Mouse (Mus musculus) limb, embryonic 11.5 days (tissue): ENCODE results near the gene Sart3. TPM values are rescaled to one million over a fixed set of nuclear protein-coding genes. Genes with fewer than 3 reads are reported as not detected.
A peak's percentile ranks its signal among the peaks of the same experiment; 100 is the strongest.
"Not testable (repeated sequence)": the region's sequence is repeated elsewhere in the genome, so short reads cannot be mapped to it uniquely, and the experiment has no call there.

ENCODE experiments used
- ATAC-seq: fragments of 200-750 bp; cut with Nextera tagmentation; 2 replicates; pipeline ENCODE4 v1.8.0; 2017; ENCODE audit warnings: low read depth; ENCODE audit not compliant: insufficient number of reproducible peaks, low FRiP score, low TSS enrichment
- DNase-seq: peaks from one replicate; pipeline ENCODE4 v3.0.0-alpha.2; 2015; ENCODE audit warnings: low spot score
- H3K27ac ChIP-seq: fragments of 300-500 bp; sonication (generic); replicated peaks from 2 replicates; pipeline ENCODE4 v1.5.1; 2014; ENCODE audit warnings: low read depth, mild to moderate bottlenecking, low read length
- H3K27me3 ChIP-seq: fragments of 300-500 bp; sonication (generic); 2 replicates; pipeline ENCODE4 v1.6.1; 2014; ENCODE audit warnings: mild to moderate bottlenecking, low read length, mixed read lengths; ENCODE audit not compliant: control insufficient read depth, insufficient read depth
- H3K36me3 ChIP-seq: fragments of 300-500 bp; sonication (generic); 2 replicates; pipeline ENCODE4 v1.6.1; 2014; ENCODE audit warnings: mild to moderate bottlenecking, low read length, moderate library complexity, mixed read lengths; ENCODE audit not compliant: control insufficient read depth, insufficient read depth
- H3K4me1 ChIP-seq: fragments of 300-500 bp; sonication (generic); 2 replicates; pipeline ENCODE4 v1.6.1; 2014; ENCODE audit warnings: low read length, mixed read lengths; ENCODE audit not compliant: control insufficient read depth, insufficient read depth
- H3K4me2 ChIP-seq: fragments of 300-500 bp; sonication (generic); 2 replicates; pipeline ENCODE4 v1.6.1; 2014; ENCODE audit warnings: low read depth, mild to moderate bottlenecking, moderate library complexity; ENCODE audit not compliant: severe bottlenecking
- H3K4me3 ChIP-seq: fragments of 300-500 bp; sonication (generic); 2 replicates; pipeline ENCODE4 v1.5.1; 2014; ENCODE audit warnings: low read depth, low read length
- H3K9ac ChIP-seq: fragments of 300-500 bp; sonication (generic); 2 replicates; pipeline ENCODE4 v1.6.1; 2014; ENCODE audit warnings: mild to moderate bottlenecking, low read length
- H3K9me3 ChIP-seq: fragments of 300-500 bp; sonication (generic); 2 replicates; pipeline ENCODE4 v1.6.1; 2016; ENCODE audit warnings: low read length; ENCODE audit not compliant: control insufficient read depth
- WGBS: fragments of 180-500 bp; shearing (Covaris S2); extraction: QIAGEN DNeasy Blood & Tissue Kit; methylation state at CpG from one replicate; pipeline ENCODE4 v1.1.7; 2014; 5-methylcytosine and 5-hydroxymethylcytosine counted together
- polyA plus RNA-seq: library from polyadenylated mRNA; unstranded; fragments of >200 nt; fragmentation: Nextera tagmentation; extraction: Ambion mirVana; gene quantifications from 2 replicates; pipeline ENCODE4 v1.2.1, GENCODE M21; 2014

Sart3 gene
- polyA plus RNA-seq, 1 experiment from 2014 or later, result 64.6 TPM

GRCm38 (mm10) chr5:113786985-113787384 is 14.7 kb upstream of the Sart3 start:
- Histone ChIP-seq H3K4me2 (no peak overlapping the region), H3K4me1 (peaks cover 48% of the 10 kb centered on the region), H3K9ac (no peak overlapping the region; the same call in 1 of the 2 replicates), H3K27ac (no peak overlapping the region), H3K9me3 (no peaks in the 10 kb centered on the region), H3K27me3 (no peaks in the 10 kb centered on the region), H3K4me3 (no peak overlapping the region), H3K36me3 (no peaks in the 10 kb centered on the region)
- ATAC-seq (no peak), DNase-seq (no peak)
- 80% methylated on average over 5 of the region's 5 CpGs for WGBS

DNA sequence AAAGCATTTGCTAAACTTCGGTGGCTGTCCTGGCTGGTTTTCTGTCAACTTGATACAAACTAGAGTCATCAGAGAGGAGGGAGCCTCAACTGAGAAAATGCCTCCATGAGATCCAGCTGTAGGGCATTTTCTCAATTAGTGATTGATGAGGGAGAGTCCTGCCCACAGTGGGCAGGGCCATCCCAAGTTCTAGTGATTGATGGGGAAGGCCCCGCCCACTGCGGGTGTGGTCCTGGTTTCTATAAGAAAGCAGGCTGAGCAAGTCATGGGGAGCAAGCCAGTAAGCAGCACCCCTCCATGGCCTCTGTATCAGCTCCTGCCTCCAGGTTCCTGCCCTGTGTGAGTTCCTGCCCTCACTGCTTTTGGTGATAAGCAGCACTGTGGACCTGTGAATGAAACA is 11.8 kb upstream of the Sart3 start:
- Histone ChIP-seq H3K27ac (peak overlapping the region; percentile 68), H3K4me1 (peaks cover 40% of the 10 kb centered on the region), H3K4me2 (peak overlapping the region; percentile 36; the same call in 1 of the 2 replicates)
- 26% methylated on average over 3 of the region's 3 CpGs for WGBS
- not testable (repeated sequence) for DNase-seq, H3K27me3 ChIP-seq, H3K9ac ChIP-seq, H3K36me3 ChIP-seq, H3K9me3 ChIP-seq, ATAC-seq, H3K4me3 ChIP-seq

DNA sequence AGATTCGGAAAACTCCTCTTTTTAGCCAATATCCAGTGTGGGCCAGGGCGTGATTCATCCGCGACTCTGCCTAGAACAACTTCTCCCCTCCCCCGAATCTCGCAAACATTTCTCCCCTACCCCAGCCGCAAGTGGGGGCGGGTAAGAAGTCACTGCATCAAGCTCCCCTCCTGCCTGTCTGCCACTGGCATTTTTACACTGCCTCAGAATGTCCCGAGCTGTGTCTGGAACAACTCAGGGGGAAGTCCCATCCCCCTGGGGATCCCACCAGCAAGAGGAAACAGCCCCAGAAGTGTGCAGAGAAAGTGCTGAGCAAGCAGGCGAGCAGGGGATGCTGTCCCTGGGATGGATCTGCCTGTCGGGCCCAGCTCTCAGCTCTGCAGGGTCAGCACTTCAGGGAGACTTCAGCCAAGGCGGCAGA is 11.3 kb upstream of the Sart3 start:
- DNase-seq, result peak; percentile 46
- no peaks in the 10 kb centered on the region; the same call in 1 of the 2 replicates for H3K36me3 ChIP-seq
- no peak for ATAC-seq
- H3K4me3 ChIP-seq, result no peak overlapping the region
- H3K27ac ChIP-seq, result peak overlapping the region; percentile 68
- H3K4me1 ChIP-seq, result peaks cover 35% of the 10 kb centered on the region
- H3K4me2 ChIP-seq, result peak overlapping the region; percentile 36
- 8% methylated on average over 12 of the region's 12 CpGs for WGBS
- no peaks in the 10 kb centered on the region for H3K27me3 ChIP-seq
- H3K9ac ChIP-seq, result peak overlapping the region; percentile 12; the same call in 1 of the 2 replicates
- no peaks in the 10 kb centered on the region for H3K9me3 ChIP-seq

DNA sequence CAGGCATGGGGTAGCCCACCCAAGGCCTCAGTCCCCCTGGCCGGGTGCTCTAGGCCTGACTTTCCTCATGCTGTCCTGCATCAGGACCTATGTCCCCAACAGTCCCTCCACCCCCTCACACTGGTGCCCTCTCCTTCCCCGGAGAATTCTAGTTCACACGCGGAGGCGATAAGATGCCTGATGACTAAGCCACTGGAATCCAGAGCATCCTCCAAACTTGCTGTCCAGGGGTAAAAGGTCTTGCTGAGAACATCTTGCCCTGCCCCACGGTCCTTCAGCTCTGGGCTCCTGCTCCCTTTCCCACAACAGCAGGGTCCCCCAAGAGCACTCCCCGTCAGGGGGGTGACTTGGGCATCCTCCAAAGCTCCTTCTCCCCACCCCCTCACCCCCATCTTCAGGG is 10.3 kb upstream of the Sart3 start:
- 87% methylated on average over 7 of the region's 7 CpGs for WGBS
- H3K9me3 ChIP-seq, result no peaks in the 10 kb centered on the region
- ATAC-seq, result no peak

DNA sequence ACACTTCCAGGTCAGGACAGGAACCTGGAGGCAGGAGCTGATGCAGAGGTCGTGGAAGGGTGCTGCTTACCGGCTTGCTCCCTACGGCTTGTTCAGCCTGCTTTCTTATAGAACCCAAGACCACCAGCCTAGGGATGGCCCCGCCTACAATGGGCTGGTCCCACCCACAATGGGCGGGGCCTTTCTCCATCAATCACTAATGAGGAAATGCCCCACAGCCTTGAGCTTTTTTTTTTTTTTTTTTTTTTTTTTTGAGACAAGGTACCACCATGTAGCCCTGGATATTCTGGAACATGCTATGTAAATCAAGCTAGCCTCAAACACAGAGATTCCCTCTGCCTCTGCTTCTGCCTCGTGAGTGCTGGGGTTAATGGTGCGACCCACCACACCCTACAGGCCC is 9.6 kb upstream of the Sart3 start:
- DNase-seq (no peak), ATAC-seq (no peak)
- Histone ChIP-seq H3K27ac (no peak overlapping the region), H3K4me1 (peaks cover 23% of the 10 kb centered on the region), H3K4me3 (no peak overlapping the region), H3K27me3 (no peaks in the 10 kb centered on the region), H3K36me3 (no peaks in the 10 kb centered on the region; the same call in 1 of the 2 replicates), H3K4me2 (no peak overlapping the region), H3K9me3 (no peaks in the 10 kb centered on the region), H3K9ac (no peak overlapping the region)
- WGBS, result 82% methylated on average over 7 of the region's 7 CpGs

More for the DNA sequence above, 10.3 kb upstream of the Sart3 start:
- no peak overlapping the region; the same call in 1 of the 2 replicates for H3K27ac ChIP-seq
- H3K4me3 ChIP-seq, result no peak overlapping the region
- peaks cover 26% of the 10 kb centered on the region for H3K4me1 ChIP-seq
- no peak for DNase-seq
- H3K4me2 ChIP-seq, result no peak overlapping the region
- H3K27me3 ChIP-seq, result no peaks in the 10 kb centered on the region
- H3K36me3 ChIP-seq, result no peaks in the 10 kb centered on the region; the same call in 1 of the 2 replicates
- H3K9ac ChIP-seq, result no peak overlapping the region

DNA sequence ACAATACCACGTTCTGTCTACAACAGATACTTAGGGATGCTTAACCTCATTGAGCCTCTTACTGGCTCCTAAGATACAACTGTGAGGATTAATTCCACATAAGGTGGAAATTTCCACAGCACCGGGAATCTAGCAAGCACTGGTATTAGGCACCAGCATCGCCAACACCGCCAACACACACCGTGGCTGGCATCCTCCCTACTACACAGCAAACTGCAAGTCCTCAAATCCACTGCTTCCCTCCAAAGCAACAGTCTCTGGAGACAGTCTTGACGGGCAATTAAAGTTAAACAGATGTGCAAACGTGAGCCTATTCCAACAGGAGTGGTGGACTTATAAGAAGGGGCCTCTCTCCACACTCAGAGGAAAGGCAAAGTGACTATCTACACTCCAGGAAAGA is 8.9 kb upstream of the Sart3 start:
- Histone ChIP-seq H3K27ac (peak overlapping the region; percentile 42; the same call in 1 of the 2 replicates), H3K4me1 (peaks cover 23% of the 10 kb centered on the region), H3K9ac (no peak overlapping the region), H3K4me3 (no peak overlapping the region), H3K4me2 (no peak overlapping the region), H3K9me3 (no peaks in the 10 kb centered on the region), H3K27me3 (no peaks in the 10 kb centered on the region), H3K36me3 (no peaks in the 10 kb centered on the region; the same call in 1 of the 2 replicates)
- DNase-seq (no peak), ATAC-seq (no peak)
- WGBS, result 64% methylated on average over 7 of the region's 7 CpGs

- Histone ChIP-seq H3K4me2 (no peak overlapping the region), H3K4me1 (peaks cover 23% of the 10 kb centered on the region), H3K4me3 (no peak overlapping the region), H3K9ac (no peak overlapping the region), H3K36me3 (peaks cover 1% of the 10 kb centered on the region; the same call in 1 of the 2 replicates), H3K27ac (peak overlapping the region; percentile 42; the same call in 1 of the 2 replicates), H3K27me3 (no peaks in the 10 kb centered on the region), H3K9me3 (no peaks in the 10 kb centered on the region)
- DNase-seq, result no peak
- ATAC-seq, result no peak
- 84% methylated on average over 5 of the region's 5 CpGs for WGBS
Observed at GRCm38 (mm10) chr5:113780763-113781162, 8.5 kb upstream of the Sart3 start.

DNA sequence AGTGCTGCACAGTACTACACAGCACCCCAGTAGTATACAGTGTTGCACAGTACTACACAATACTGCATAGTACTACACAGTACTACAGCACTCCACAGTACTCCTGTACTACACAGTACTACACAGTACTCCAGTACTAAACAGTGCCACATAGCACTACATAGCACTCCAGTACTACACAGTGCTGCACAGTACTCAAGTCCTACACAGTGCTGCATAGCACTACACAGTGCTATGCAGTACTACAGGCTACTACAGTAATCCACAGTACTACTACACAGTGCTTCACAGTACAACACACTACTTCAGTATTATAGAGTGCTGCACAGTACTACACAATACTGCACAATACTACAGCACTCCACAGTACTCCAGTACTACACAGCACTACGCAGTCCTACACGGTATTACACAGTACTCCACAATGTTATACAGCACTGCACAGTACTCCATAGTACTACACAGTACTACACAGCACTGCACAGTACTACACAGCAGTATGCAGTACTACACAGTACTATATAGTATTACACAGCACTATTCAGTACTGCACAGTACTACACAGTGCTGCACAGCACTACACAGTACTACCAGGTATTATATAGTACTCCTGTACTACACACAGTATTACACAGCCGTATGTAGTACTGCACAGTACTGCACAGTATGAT is 7.9 kb upstream of the Sart3 start:
- Histone ChIP-seq H3K4me2 (no peak overlapping the region), H3K27me3 (no peaks in the 10 kb centered on the region), H3K27ac (no peak overlapping the region), H3K9me3 (no peaks in the 10 kb centered on the region), H3K36me3 (peaks cover 2% of the 10 kb centered on the region; the same call in 1 of the 2 replicates), H3K4me1 (peaks cover 23% of the 10 kb centered on the region), H3K4me3 (no peak overlapping the region), H3K9ac (no peak overlapping the region)
- 96% methylated on average over 3 of the region's 3 CpGs for WGBS
- DNase-seq, result no peak
- ATAC-seq, result peak; percentile 23; the same call in 1 of the 2 replicates
